Mouse (Mus musculus) liver, adult 2 months (tissue): ENCODE measurements around the gene Eea1. TPM values are rescaled to one million over a fixed set of nuclear protein-coding genes. Genes with fewer than 3 reads are reported as not detected.

Source experiments
- DNase-seq: peaks from one replicate; pipeline ENCODE4 v3.0.0-alpha.2; 2011; ENCODE audit warnings: low read depth, low spot score; ENCODE audit errors: extremely low read depth
- H3K27ac ChIP-seq: fragments of 200-500 bp; replicated peaks from 2 replicates; pipeline ENCODE4 v1.5.1; 2012; ENCODE audit warnings: low read depth, mild to moderate bottlenecking, control low read depth, inconsistent platforms, low read length; ENCODE audit not compliant: insufficient read depth
- H3K27me3 ChIP-seq: fragments of 200-500 bp; 2 replicates; pipeline ENCODE4 v1.6.1; 2012; ENCODE audit warnings: mild to moderate bottlenecking, moderate library complexity, low read length, inconsistent platforms; ENCODE audit not compliant: control insufficient read depth, insufficient read depth
- H3K36me3 ChIP-seq: fragments of 200-500 bp; 2 replicates; pipeline ENCODE4 v1.6.1; 2012; ENCODE audit warnings: low read length, inconsistent platforms; ENCODE audit not compliant: control insufficient read depth, insufficient read depth
- H3K4me1 ChIP-seq: fragments of 200-500 bp; 2 replicates; pipeline ENCODE4 v1.6.1; 2011; ENCODE audit warnings: low read length; ENCODE audit not compliant: control insufficient read depth, insufficient read depth
- H3K4me3 ChIP-seq: fragments of 200-500 bp; 2 replicates; pipeline ENCODE4 v1.5.1; 2011; ENCODE audit warnings: low read depth, mild to moderate bottlenecking, control low read depth, low read length, moderate library complexity; ENCODE audit not compliant: insufficient read depth
- H3K79me2 ChIP-seq: fragments of 200-500 bp; 2 replicates; pipeline ENCODE4 v1.6.1; 2012; ENCODE audit warnings: inconsistent platforms, mild to moderate bottlenecking, low read length, moderate library complexity; ENCODE audit not compliant: control insufficient read depth, insufficient read depth
- H3K9ac ChIP-seq: fragments of 200-500 bp; 2 replicates; pipeline ENCODE4 v1.6.1; 2012; ENCODE audit warnings: low read depth, mild to moderate bottlenecking, control low read depth, inconsistent platforms, low read length
- CTCF ChIP-seq: fragments of 200-500 bp; IDR thresholded peaks from 2 replicates; pipeline ENCODE4 v1.5.1; 2011; ENCODE audit warnings: low read depth, low read length, control low read depth
- POLR2A ChIP-seq: fragments of 200-500 bp; IDR thresholded peaks from 2 replicates; pipeline ENCODE4 v1.6.1; 2011; ENCODE audit warnings: low read length, control low read depth; ENCODE audit not compliant: insufficient read depth; ENCODE audit errors: extremely low read depth
- WGBS: fragments of 180-500 bp; shearing (Covaris S2); methylation state at CpG from one replicate; pipeline ENCODE4 v1.1.7; 2018; 5-methylcytosine and 5-hydroxymethylcytosine counted together
- polyA plus RNA-seq: library from polyadenylated mRNA; depleted of rRNA; stranded (reverse); fragments of >200 nt; gene quantifications from 2 replicates; pipeline ENCODE4 v1.2.3, GENCODE M21; 2012
- total RNA-seq: library from RNA; depleted of rRNA; stranded (reverse); fragments of >200 nt; gene quantifications from 2 replicates; pipeline ENCODE4 v1.2.3, GENCODE M21; 2014

Eea1 gene
- total and polyA plus RNA-seq, 2 experiments, result 3.1 to 19.6 TPM

DNA sequence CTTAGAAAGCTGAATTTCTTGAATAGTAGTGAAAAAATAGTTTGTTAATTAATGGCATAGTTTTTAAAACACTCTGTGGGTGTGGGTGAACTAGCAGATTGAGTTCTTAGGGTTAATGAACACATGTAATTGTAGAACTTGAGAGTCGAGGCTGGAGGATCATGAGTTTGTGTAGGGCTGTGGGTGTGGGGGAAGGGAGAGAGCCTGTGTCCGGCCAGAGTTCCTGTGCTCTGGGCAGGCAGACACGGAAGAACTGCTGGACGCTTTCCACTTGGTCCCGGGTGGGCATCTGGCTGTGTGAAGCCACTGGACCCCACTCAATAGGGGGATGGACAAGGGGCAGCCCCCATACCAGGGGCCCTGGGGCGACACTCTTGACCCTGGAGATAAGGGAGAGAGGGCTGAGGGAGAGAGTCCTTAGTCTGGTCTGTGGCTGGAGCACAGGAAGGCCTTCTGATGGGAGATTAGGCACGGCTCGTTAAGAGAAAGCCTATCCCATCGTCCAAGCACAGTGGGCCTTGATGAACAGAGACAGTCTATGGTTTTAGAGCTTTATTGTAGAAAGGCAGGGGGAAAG lies 107.6 kb downstream of the Eea1 start:
- DNase-seq, result no peak
- H3K79me2 ChIP-seq, result no peaks in the 10 kb centered on the region
- no peaks in the 10 kb centered on the region for H3K27me3 ChIP-seq
- 57% methylated on average over 9 of the region's 9 CpGs for WGBS
- H3K4me3 ChIP-seq, result no peak overlapping the region
- H3K4me1 ChIP-seq, result no peaks in the 10 kb centered on the region
- TF ChIP-seq CTCF, result no peak
- no peak for TF ChIP-seq POLR2A
- H3K36me3 ChIP-seq, result peaks cover 8% of the 10 kb centered on the region; the same call in 1 of the 2 replicates
- no peak overlapping the region for H3K27ac ChIP-seq
- H3K9ac ChIP-seq, result no peak overlapping the region

DNA sequence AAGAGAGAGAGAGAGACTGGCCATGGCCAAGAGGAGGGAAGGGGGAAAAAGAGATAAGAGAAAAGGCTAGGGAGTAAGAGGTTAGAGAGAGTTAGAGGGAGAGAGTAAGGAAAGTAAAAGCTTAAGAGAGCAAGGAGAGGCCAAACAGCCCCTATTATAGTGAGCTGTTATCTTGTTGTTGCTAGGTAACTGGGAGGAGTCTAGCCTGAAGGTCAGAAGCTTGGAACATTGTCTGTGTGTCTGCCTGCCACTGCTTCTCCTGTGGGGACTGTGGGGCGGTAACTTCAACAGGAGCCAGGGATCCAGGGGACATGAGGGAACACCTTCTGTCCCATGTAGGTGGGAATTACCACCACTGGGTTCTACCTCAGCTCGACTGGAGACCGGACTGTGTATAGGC lies 108.1 kb downstream of the Eea1 start:
- DNase-seq, result no peak
- Histone ChIP-seq H3K27ac (no peak overlapping the region), H3K9ac (no peak overlapping the region), H3K36me3 (peaks cover 6% of the 10 kb centered on the region; the same call in 1 of the 2 replicates), H3K79me2 (no peaks in the 10 kb centered on the region), H3K27me3 (no peaks in the 10 kb centered on the region), H3K4me3 (no peak overlapping the region), H3K4me1 (no peaks in the 10 kb centered on the region)
- WGBS, result 82% methylated on average over 3 of the region's 3 CpGs
- TF ChIP-seq CTCF, result no peak
- TF ChIP-seq POLR2A, result no peak

DNA sequence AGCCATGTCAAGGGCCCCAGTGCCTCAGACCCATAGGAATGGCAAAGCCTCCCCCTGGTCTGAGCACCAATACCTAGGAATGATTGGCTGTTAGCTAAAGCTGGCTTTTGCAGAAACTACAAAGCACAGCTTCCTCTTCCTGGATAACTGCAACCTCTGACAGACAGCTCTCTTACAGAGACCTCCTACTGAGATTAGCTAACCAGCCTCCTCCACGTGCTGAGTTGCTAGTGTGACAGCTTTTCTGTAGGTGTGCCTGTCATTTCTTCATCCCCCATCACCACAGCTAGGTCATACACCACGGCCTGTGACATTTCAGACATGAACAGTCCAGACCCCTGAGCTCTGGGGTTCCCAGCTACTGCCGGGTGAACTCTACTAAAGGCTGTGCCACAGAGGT lies 126.9 kb downstream of the Eea1 start:
- Histone ChIP-seq H3K4me1 (no peaks in the 10 kb centered on the region), H3K27ac (no peak overlapping the region), H3K36me3 (no peaks in the 10 kb centered on the region), H3K4me3 (no peak overlapping the region), H3K79me2 (no peaks in the 10 kb centered on the region), H3K9ac (no peak overlapping the region), H3K27me3 (no peaks in the 10 kb centered on the region)
- WGBS, result 64% methylated on average over 3 of the region's 3 CpGs
- no peak for DNase-seq
- TF ChIP-seq POLR2A, result no peak
- no peak for TF ChIP-seq CTCF

DNA sequence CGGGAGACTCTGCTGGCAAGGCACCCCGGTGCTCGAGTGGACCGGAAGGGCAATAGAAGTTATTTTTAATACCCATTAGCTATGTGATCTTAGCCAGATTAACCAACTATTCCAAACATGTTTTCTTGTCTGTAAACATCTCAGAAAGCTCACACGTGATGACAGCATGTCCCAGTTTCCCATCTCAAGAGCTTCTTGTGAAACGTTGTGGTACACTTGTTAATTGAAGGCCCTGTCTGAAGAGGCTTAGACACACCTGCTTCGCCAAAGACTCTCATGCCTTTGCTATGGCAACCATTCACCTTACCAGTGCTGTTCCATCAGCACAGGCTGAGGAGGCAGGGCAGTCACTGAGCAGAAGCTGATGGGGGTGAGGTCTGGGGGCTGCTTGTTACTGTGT lies 133.9 kb downstream of the Eea1 start:
- TF ChIP-seq CTCF (no peak), POLR2A (no peak)
- no peaks in the 10 kb centered on the region for H3K36me3 ChIP-seq
- no peak overlapping the region for H3K9ac ChIP-seq
- DNase-seq, result no peak
- no peak overlapping the region for H3K4me3 ChIP-seq
- H3K27me3 ChIP-seq, result no peaks in the 10 kb centered on the region
- H3K79me2 ChIP-seq, result no peaks in the 10 kb centered on the region
- no peaks in the 10 kb centered on the region; the same call in 1 of the 2 replicates for H3K4me1 ChIP-seq
- 94% methylated on average over 7 of the region's 7 CpGs for WGBS
- H3K27ac ChIP-seq, result no peak overlapping the region

DNA sequence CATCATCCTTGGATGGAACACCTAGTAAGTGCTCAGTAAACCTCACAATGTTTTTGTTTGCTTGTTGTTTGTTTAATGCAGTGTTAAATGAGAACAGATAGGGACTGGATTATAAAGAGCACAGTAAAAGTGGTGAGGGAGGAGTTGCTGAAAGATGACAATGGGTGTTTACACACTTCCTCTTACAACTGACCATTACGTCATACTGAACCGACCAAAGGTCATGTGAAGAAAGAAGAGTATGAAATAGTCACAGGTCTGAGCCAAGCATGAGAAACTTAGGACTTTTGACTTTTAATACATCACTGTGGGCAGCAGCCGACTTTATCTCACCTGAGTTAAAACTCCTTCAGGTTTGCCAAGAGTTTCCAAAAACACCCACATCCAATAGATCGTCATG lies 135.0 kb downstream of the Eea1 start:
- Histone ChIP-seq H3K4me3 (no peak overlapping the region), H3K4me1 (no peaks in the 10 kb centered on the region; the same call in 1 of the 2 replicates), H3K36me3 (no peaks in the 10 kb centered on the region), H3K79me2 (no peaks in the 10 kb centered on the region), H3K27me3 (no peaks in the 10 kb centered on the region), H3K9ac (no peak overlapping the region), H3K27ac (no peak overlapping the region)
- 14% methylated on average over 4 of the region's 4 CpGs for WGBS
- DNase-seq, result peak; percentile 94
- TF ChIP-seq CTCF, result no peak
- TF ChIP-seq POLR2A, result no peak

DNA sequence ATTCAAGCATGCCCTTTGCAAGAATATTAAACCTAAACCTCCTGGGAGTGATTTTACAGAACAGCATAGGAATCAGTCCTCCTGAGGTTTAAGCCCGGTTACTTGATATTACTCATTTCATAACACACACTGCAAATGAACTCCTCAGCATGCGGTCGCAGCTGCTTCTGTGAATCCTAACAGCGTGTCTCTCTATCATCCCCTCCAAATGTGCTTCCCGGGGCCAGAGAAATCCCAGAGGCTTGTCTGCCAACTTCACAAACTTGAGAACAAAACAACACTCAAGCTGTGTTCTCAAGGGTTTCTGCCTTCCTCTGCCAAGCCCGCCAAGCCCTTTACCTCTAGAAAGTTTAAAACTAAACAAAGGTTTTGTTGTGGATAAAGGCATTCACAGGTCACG lies 135.4 kb downstream of the Eea1 start:
- H3K4me1 ChIP-seq, result no peaks in the 10 kb centered on the region; the same call in 1 of the 2 replicates
- no peaks in the 10 kb centered on the region for H3K27me3 ChIP-seq
- H3K36me3 ChIP-seq, result no peaks in the 10 kb centered on the region
- DNase-seq, result no peak
- no peak for TF ChIP-seq CTCF
- no peak for TF ChIP-seq POLR2A
- H3K9ac ChIP-seq, result no peak overlapping the region
- H3K27ac ChIP-seq, result no peak overlapping the region
- no peak overlapping the region for H3K4me3 ChIP-seq
- 50% methylated on average over 7 of the region's 7 CpGs for WGBS
- no peaks in the 10 kb centered on the region for H3K79me2 ChIP-seq
